Mouse (Mus musculus) adrenal gland, adult 2 months (tissue): ENCODE measurements around the gene Sdk1. TPM values are rescaled to one million over a fixed set of nuclear protein-coding genes. Genes with fewer than 3 reads are reported as not detected.

Source experiments
- DNase-seq: peaks from one replicate; pipeline ENCODE4 v3.0.0; 2021
- polyA plus RNA-seq: library from polyadenylated mRNA; depleted of rRNA; stranded (reverse); fragments of >200 nt; gene quantifications from 2 replicates; pipeline ENCODE4 v1.2.3, GENCODE M21; 2012
- total RNA-seq, 2 experiments: library from RNA; stranded (reverse); gene quantifications; 2 replicates each; pipeline ENCODE4 v1.2.3; 2021

Sdk1 gene
- total and polyA plus RNA-seq, 3 experiments = 7.1 to 14.0 (median 13.6) TPM

DNA sequence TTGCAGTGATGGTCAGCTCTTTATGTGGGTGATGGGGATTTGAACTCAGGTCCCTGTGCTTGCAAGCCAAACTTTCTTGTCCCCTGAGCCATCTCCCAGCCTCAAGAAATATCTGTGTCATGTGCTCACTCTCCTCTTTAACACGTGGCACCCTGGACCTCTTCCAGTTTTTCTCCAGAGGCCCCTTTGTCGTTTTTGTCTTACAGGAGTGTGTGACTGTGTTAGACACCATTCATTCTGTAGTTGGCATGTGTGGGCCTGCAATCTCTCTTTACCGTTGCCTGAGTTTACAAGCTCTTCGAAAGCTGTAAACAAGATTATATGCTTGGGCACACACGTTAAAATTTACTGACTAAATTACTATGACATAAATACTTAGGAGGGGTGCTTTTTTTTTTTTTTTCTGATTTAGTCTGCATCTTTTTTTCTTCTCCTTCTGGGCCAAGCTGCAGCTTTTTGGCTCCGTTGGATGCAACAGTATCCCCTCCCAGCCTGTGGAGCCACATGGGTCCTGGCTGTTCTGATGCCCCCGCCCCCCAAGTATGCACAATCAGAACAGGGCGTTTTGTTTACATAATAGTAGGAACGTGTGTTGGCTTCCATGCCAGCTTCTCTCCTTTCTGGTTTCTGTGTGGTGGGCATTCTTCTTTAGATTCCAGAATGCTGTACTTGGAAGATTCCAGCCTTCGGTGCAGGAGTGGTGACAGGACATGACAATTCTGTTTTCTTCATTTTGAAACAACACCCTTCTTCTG is 527.6 kb downstream of the Sdk1 start:
- DNase-seq = no peak

DNA sequence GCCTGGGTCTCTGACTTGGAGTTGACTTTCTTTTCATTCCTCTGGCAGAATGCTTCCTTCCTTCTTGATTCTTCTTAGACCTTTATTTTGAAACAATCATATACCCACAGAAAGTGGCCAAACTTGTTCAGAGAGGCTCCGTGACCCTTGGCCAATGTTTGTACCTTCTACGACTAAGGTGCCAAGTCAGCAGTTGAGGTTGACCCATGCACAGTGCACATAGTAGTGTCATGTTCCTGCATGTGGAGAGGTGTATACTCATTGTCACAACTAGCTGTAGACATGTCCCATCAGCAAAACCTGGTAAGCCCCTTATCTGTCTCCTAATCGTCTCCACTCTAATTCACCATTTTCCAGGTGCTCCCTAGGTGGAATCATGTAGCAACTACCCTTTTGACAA is 530.2 kb downstream of the Sdk1 start:
- DNase-seq = no peak

DNA sequence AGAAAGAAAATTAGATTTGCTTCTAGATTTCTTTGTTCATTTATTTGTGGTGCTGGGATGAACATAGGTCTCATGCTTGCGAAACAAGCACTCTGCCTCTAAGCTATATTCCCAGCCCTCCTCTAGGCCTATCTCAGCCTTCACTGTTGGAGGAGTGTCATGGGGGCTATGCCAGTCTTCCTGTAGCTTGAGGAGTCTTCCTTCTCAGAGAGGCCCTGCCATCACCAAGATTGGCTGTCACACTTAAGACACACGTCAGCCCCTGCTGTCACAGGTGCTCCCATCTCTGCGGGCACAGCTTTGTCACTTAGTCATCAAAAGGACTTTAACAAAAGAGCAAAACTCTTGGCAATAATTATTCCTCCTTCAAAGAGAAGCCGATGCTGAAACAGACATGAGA is 536.9 kb downstream of the Sdk1 start:
- DNase-seq = no peak

DNA sequence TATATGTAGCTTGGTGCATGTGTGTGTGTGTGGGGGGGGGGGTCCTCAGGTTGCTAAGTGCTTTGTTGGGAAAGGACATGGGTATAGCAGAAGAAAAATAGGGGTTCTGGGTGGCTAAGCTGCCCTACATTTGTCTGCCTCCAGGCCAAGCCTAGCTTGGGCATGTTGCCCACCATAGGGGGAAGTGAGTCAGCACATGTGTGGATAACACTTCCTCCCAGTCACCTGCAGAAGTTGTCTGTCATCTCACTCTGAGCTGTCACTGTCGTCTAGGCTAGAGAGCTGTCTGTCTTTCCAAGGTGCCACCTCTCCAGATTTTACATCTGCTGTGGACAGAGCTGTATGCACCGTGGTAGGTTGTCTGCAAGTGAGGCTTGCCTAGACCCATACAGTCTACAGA is 539.9 kb downstream of the Sdk1 start:
- no peak for DNase-seq

- DNase-seq = no peak
Measured at GRCm38 (mm10) chr5:141782330-141782729, 541.0 kb downstream of the Sdk1 start.

DNA sequence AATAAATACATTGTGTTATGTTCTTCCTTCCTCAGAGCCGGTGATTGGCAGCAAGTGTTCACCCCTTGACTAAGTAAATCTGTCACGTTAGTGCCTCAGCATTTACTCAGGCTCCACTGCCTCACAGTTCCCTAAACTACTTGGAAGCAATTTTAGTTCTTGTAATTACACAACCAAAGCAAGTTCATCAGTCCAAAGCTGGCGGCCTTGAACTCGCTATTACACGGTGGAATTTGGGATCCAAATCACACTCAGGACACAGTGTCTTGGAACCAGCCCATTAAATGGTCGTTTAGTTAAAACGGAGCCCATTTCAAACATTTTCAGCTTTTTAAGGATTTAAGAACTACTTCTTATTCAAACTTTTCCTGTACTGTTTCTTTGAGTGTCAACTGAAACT is 542.2 kb downstream of the Sdk1 start:
- DNase-seq = peak; percentile 34

DNA sequence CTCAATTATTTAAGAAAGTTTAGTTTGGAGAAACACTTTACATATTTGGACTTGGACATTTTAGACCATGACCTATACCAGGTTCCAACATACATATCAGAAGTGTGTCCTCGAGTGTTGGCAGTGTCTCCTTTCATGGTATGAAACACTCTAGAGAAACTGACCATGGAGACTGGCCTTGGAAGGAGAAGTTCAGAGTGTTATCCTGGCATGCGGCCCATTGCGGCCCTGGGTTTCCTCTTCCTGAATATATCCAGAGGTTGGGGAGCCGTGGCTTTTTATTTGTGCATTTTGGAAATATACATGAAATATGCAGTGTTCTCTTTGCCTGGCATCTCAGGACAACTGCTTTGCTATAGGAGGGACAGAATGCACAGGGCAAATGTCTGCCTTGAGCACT is 552.6 kb downstream of the Sdk1 start:
- peak; percentile 73 for DNase-seq

DNA sequence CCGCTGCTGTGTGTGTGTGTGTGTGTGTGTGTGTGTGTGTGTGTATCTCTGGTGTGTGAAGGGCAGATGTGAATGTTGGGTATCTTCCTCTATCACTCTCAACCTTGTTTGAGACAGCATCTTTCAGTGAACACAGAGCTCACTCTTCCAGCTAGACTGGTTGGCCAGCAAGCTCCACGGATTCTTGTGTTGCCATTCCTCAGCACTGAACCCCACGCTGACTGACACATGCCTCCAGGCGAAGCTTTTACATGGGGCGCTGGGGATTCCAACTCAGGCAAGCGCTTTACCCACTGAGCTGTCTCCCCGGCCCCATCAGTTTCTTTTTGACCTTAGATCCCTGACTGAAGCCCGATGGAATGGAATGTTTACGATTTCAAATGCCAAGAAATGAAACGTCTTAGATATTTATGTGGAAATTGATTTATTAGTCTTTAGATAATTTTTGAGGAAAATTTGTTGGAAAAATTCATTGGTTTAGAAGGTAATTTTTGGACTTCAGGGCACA is 582.6 kb downstream of the Sdk1 start:
- no peak for DNase-seq

DNA sequence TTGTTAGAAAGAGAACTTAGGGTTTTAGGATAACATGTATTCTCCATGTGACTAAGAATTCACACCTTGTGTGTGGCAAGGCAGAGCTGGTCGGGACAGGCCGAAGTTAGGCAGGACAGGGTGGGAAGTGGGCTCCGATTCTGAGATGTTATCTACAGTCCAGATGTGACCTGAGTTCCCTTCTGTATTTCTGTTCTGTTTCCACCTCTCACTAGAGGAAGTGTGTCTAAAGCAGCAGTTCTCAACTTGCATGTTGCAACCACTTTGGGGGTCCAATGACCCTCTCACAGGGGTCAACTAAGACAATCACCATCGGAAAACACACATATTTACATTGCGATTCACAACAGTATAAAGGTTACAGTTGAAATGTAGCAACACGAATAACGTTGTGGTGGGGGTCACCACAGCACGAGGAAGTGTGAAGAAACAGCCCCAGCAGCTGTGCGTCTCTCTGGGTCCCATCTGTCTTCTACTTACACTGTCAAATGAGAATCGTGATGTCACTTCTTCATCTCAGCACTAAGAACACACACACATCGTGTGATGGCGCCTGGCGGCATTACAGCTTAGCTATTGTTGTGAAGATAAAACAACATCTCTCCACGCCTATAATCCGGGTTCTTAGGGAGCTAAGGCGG is 583.6 kb downstream of the Sdk1 start:
- no peak for DNase-seq

DNA sequence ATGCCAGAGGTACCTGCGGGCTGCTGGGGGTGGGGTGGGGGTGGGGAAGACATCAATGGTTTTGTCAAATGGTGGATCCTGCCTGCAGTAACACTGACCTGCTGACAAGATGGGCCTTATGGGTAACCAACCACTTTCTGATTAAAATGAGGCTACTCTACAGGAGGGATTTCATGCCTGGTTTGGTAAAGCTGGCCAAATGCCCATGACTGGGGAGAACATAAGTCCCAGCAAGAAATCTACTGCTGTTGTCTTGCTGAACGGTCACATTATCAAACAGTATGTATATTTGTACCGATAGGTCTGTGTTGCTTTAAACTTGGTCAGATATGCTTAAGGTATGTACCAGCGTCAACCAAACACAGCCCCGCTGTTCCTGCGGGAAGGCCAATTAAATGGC is 594.3 kb downstream of the Sdk1 start:
- DNase-seq = no peak

GRCm38 (mm10) chr5:141836892-141837455 is 595.7 kb downstream of the Sdk1 start:
- no peak for DNase-seq

GRCm38 (mm10) chr5:141844701-141845100 is 603.4 kb downstream of the Sdk1 start:
- no peak for DNase-seq

DNA sequence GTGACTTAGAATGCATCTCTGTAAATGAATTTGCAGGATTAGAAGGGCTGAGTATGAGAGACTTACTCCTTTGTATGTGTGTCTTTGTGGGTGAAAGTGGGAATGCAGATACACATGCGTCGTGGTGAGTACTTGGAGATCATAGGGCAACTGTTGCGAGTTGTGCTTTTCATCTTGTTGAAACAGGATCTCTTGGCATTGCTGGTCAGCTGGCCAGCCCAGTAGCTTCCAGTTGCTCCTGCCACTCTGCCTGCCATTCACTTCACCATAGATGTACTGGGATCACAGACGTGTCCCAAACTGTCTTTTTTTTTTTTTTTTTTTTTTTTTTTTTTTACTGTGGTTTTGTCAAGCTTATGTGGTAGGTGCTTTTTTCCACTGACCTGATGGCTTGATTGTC is 606.4 kb downstream of the Sdk1 start:
- DNase-seq = no peak

DNA sequence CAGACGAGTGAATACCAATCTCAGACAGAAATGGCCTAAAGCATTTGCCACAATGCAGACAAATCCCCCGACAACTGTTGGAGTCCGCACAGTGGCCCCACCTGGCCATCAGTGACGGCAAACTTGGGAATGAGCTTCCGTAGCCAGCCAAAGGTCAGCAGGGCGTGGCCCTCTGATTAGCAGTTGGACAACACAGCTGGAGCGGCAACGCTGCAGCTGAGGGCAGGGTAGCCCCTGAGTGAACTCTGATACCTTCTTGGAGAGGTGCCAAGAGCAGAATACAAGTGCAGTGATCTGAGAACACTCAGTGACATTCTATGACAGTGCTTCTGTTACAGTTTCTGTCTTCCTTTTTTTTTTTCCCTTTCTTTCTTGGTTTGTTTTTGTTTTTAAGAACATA is 610.9 kb downstream of the Sdk1 start:
- DNase-seq = peak; percentile 49

- no peak for DNase-seq
Measured at GRCm38 (mm10) chr5:141856447-141856846, 615.2 kb downstream of the Sdk1 start.

DNA sequence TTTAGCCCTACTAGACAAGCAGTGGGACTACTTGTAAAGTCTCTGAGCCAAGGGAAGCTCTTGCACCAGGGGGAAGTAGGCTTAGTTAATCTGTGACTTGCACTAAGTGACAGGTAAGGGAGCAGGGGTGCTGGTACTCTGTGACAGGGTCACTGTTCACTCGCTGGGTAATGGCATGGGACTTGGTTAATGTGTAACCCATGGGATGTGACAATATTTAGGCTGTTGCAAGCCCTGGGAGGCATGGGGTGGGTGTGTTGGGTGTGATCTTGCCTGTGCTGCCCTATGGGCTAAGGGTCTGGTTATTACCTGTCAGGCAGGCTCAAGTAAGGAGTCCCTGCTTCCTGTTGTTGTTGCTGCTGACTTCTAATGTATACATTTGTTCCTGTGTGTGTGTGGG is 616.5 kb downstream of the Sdk1 start:
- no peak for DNase-seq

DNA sequence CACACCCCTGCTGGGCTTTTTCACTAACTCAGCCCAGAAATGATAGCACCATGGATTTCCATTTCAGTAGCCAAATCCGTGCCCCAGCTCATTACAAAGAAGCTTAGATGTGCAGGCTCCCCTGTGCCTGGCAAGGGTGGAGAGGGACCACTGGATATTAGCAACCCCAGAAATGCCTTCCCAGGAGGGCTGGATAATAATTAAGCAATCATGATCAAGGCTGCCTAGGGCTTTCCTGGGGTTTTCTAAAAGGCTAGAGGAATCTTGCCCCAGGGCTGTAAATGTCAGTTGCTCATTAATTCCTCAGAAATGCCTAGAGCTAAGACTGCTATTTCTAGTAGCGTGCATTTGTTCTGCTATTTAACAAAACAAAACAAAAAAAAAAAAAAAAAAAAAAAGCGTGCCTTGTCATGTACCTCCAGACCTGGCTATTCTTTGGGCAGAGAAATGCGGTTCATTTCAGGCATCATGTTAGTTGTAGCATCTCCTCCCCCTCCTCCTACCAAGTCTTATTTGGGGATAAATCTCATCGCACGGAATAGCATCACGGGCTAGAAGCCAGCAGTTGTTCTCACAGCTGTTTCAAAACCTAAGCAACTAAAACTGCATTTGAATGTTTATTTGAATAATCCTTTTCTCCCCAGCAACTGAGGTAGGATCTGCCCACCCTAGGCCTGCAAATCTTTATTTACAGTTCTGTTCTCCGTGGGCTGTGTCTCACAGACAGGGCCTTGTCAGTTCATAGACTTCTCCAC is 617.3 kb downstream of the Sdk1 start:
- DNase-seq = no peak

- DNase-seq = no peak
Measured at GRCm38 (mm10) chr5:141866042-141866441, 624.8 kb downstream of the Sdk1 start.

DNA sequence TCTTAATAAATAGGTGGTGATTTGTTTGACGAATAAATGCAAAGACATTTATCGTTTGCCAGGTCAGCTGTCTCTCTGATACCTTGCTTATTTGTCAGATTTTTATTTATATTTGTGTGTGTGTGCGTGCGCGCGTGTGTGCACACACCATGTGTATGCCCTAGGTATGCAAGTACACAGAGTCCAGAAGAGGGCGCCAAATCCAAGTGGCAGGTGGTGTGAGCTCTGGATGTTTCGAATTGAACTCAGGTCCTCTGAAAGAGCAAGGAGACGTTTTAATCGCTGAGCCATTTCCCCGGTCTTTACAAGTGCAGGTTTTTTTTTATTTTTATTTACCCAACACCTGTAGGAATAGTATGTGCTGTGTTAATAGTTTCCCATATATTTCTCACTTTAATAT is 632.5 kb downstream of the Sdk1 start:
- DNase-seq = no peak

- DNase-seq = no peak
Measured at GRCm38 (mm10) chr5:141880661-141881060, 639.4 kb downstream of the Sdk1 start.

GRCm38 (mm10) chr5:141884111-141884647 is 642.9 kb downstream of the Sdk1 start:
- no peak for DNase-seq

DNA sequence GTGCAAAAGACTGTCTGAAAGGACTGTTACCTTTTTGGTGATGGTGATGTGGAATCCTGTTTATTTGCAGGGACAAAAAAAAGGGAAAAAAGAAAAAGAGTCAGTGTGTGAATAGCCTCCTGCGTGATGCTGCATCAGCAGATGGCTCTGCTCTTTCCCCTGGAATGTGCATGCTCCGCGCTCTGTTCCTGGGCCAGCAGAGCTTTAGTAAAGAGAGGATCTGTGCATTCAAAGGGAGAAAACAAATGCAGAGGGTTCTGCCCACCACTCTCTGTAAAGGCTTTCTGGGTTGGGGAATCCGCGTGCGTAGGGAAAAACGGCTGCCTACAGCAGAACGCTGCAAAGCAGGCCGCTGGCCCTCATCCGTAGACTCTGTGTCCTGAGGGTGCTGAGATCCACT is 644.7 kb downstream of the Sdk1 start:
- no peak for DNase-seq
